Mouse (Mus musculus): ENCODE data around the gene Olfr993. TPM values are rescaled to one million over a fixed set of nuclear protein-coding genes. Genes with fewer than 3 reads are reported as not detected.

Olfr993 gene
- polyA plus RNA-seq (2016; fragmentation: Nextera tagmentation; extraction: Ambion mirVana), result not detected in 2 replicates

- no peak for ATAC-seq (ENCODE audit: insufficient number of reproducible peaks, low FRiP score)
- no peaks in the 10 kb centered on the region for H3K9me3 ChIP-seq (replicated peaks)
- no peaks in the 10 kb centered on the region for H3K4me1 ChIP-seq (replicated peaks)
- H3K4me3 ChIP-seq, result no peak within 1 kb of the TSS
- H3K36me3 ChIP-seq, result no peaks in the 10 kb centered on the region
- H3K27me3 ChIP-seq (replicated peaks), result no peaks in the 10 kb centered on the region
- no peak within 1 kb of the TSS for H3K27ac ChIP-seq (ENCODE audit: poor library complexity, severe bottlenecking)
- no peak within 1 kb of the TSS for H3K9ac ChIP-seq
- no peak within 1 kb of the TSS for H3K4me2 ChIP-seq
Measured at GRCm38 (mm10) chr2:85414777-85415176, at the start of gene Olfr993. Olfr993 (minus strand) TSS chr2:85414877.

- no peaks in the 10 kb centered on the region for H3K9me3 ChIP-seq (replicated peaks)
- WGBS, result 9% methylated on average over 1 of the region's 1 CpGs
Measured at GRCm38 (mm10) chr2:85443539-85443938, 28.9 kb upstream of the Olfr993 start, which contains the start of gene Olfr995. Olfr995 (minus strand) TSS chr2:85443639.

DNA sequence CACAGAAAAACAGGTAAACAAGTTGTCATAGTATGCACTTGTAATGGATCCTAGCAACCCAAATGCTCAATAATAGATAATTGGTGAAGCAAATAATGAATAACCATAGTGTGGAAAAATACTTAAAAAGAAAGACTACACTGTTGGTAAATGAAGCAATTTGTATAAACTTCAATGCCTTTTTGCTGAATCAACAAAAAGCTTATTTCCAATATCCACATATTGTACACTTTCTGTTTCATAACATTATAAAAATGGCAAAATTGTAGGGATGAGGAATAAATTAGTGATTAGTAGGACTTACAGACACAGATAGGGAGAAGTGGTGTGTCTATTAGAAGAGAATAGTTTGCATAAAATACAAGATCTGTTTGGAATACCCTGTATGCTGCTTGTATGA is 27.9 kb upstream of the Olfr993 start:
- Histone ChIP-seq H3K36me3 (no peaks in the 10 kb centered on the region), H3K4me3 (no peak overlapping the region), H3K4me2 (no peak overlapping the region), H3K9me3 (replicated peaks) (no peaks in the 10 kb centered on the region), H3K9ac (no peak overlapping the region), H3K27ac (ENCODE audit: poor library complexity, severe bottlenecking) (no peak overlapping the region), H3K27me3 (replicated peaks) (no peaks in the 10 kb centered on the region), H3K4me1 (replicated peaks) (no peaks in the 10 kb centered on the region)
- ATAC-seq (ENCODE audit: insufficient number of reproducible peaks, low FRiP score), result no peak

More at GRCm38 (mm10) chr2:85443539-85443938, 28.9 kb upstream of the Olfr993 start, which contains the start of gene Olfr995:
- Histone ChIP-seq H3K4me2 (no peak within 1 kb of the TSS), H3K9ac (no peak within 1 kb of the TSS), H3K4me1 (replicated peaks) (no peaks in the 10 kb centered on the region), H3K4me3 (no peak within 1 kb of the TSS), H3K27ac (ENCODE audit: poor library complexity, severe bottlenecking) (no peak within 1 kb of the TSS), H3K36me3 (no peaks in the 10 kb centered on the region), H3K27me3 (replicated peaks) (no peaks in the 10 kb centered on the region)
- no peak for ATAC-seq (ENCODE audit: insufficient number of reproducible peaks, low FRiP score)

GRCm38 (mm10) chr2:85436351-85436750 is 21.7 kb upstream of the Olfr993 start, which contains the start of gene Olfr994:
Olfr994 (minus strand) TSS chr2:85436451.
- Histone ChIP-seq H3K9ac (no peak within 1 kb of the TSS), H3K4me2 (no peak within 1 kb of the TSS), H3K27me3 (replicated peaks) (no peaks in the 10 kb centered on the region), H3K36me3 (no peaks in the 10 kb centered on the region), H3K4me1 (replicated peaks) (no peaks in the 10 kb centered on the region), H3K4me3 (no peak within 1 kb of the TSS), H3K9me3 (replicated peaks) (no peaks in the 10 kb centered on the region), H3K27ac (ENCODE audit: poor library complexity, severe bottlenecking) (no peak within 1 kb of the TSS)
- 84% methylated on average over 3 of the region's 3 CpGs for WGBS
- no peak for ATAC-seq (ENCODE audit: insufficient number of reproducible peaks, low FRiP score)

DNA sequence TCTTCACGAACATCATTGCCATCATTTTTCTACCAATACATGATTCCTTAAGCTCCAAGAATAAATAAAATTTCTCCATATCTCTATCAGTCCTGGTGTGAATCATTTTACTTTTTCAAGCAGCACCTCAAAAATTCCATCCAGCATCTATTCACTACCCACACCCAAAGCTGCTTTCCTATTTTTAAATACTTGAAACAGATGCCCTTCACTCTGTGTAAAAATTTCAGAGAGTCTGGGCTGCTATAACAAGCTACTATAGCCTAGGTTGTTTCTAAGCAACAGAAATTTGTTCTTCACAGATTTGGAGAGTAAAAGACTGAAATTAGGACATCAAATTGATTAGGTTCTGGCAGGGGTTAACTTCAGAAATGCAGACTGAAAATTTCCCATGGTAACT is 11.2 kb upstream of the Olfr993 start:
- no peaks in the 10 kb centered on the region for H3K9me3 ChIP-seq (replicated peaks)
- no peaks in the 10 kb centered on the region for H3K4me1 ChIP-seq (replicated peaks)
- ATAC-seq (ENCODE audit: insufficient number of reproducible peaks, low FRiP score), result no peak
- no peak overlapping the region for H3K27ac ChIP-seq (ENCODE audit: poor library complexity, severe bottlenecking)
- H3K4me2 ChIP-seq, result no peak overlapping the region
- no peak overlapping the region for H3K9ac ChIP-seq
- no peaks in the 10 kb centered on the region for H3K27me3 ChIP-seq (replicated peaks)
- H3K36me3 ChIP-seq, result no peaks in the 10 kb centered on the region
- 81% methylated on average over 1 of the region's 1 CpGs for WGBS
- H3K4me3 ChIP-seq, result no peak overlapping the region

- Histone ChIP-seq H3K4me3 (no peak within 1 kb of the TSS), H3K27me3 (replicated peaks) (no peaks in the 10 kb centered on the region), H3K4me1 (replicated peaks) (no peaks in the 10 kb centered on the region), H3K9me3 (replicated peaks) (no peaks in the 10 kb centered on the region), H3K27ac (ENCODE audit: poor library complexity, severe bottlenecking) (no peak within 1 kb of the TSS), H3K36me3 (no peaks in the 10 kb centered on the region), H3K9ac (no peak within 1 kb of the TSS), H3K4me2 (no peak within 1 kb of the TSS)
- 43% methylated on average over 2 of the region's 2 CpGs for WGBS
- ATAC-seq (ENCODE audit: insufficient number of reproducible peaks, low FRiP score), result no peak
Measured at GRCm38 (mm10) chr2:85409369-85409768, 5.3 kb downstream of the Olfr993 start, which contains the start of gene Olfr992. Olfr992 (minus strand) TSS chr2:85409469.

Other genes starting within 250 kb of the Olfr993 start
- gene Lrrc55, start 217.7 kb downstream of the Olfr993 start, polyA plus RNA-seq (2016; fragmentation: Nextera tagmentation; extraction: Ambion mirVana), result 0.18 and 0.22 TPM in 2 replicates
- not detected in 2 replicates for gene Olfr987, start 75.6 kb downstream of the Olfr993 start, polyA plus RNA-seq (2016; fragmentation: Nextera tagmentation; extraction: Ambion mirVana)
- not detected in 2 replicates for gene Olfr988, start 51.6 kb downstream of the Olfr993 start, polyA plus RNA-seq (2016; fragmentation: Nextera tagmentation; extraction: Ambion mirVana)
- gene Olfr992, start 5.4 kb downstream of the Olfr993 start, polyA plus RNA-seq (2016; fragmentation: Nextera tagmentation; extraction: Ambion mirVana), result not detected in 2 replicates
- not detected in 2 replicates for gene Olfr994, start 21.6 kb upstream of the Olfr993 start, polyA plus RNA-seq (2016; fragmentation: Nextera tagmentation; extraction: Ambion mirVana)
- gene Olfr995, start 28.8 kb upstream of the Olfr993 start, polyA plus RNA-seq (2016; fragmentation: Nextera tagmentation; extraction: Ambion mirVana), result not detected in 2 replicates
- not detected in 2 replicates for gene 4833423E24Rik, start 104.1 kb upstream of the Olfr993 start, polyA plus RNA-seq (2016; fragmentation: Nextera tagmentation; extraction: Ambion mirVana)
- not detected in 2 replicates for gene Olfr996, start 164.3 kb upstream of the Olfr993 start, polyA plus RNA-seq (2016; fragmentation: Nextera tagmentation; extraction: Ambion mirVana)
- not detected in 2 replicates for gene Olfr998, start 174.1 kb upstream of the Olfr993 start, polyA plus RNA-seq (2016; fragmentation: Nextera tagmentation; extraction: Ambion mirVana)
- not detected in 2 replicates for gene Olfr1000, start 197.0 kb upstream of the Olfr993 start, polyA plus RNA-seq (2016; fragmentation: Nextera tagmentation; extraction: Ambion mirVana)
- not detected in 2 replicates for gene Olfr1002, start 235.8 kb upstream of the Olfr993 start, polyA plus RNA-seq (2016; fragmentation: Nextera tagmentation; extraction: Ambion mirVana)
- gene Olfr154, start 249.6 kb upstream of the Olfr993 start, polyA plus RNA-seq (2016; fragmentation: Nextera tagmentation; extraction: Ambion mirVana), result not detected in 2 replicates

All from heart, embryonic 12.5 days (tissue).